Mouse (Mus musculus): ENCODE measurements at regions not wholly inside any gene's neighbourhood (a gene's known extent, or its start where the extent isn't known, plus 50 kb on each side); places are given as distances from the start of the nearest gene placed in this dataset.

DNA sequence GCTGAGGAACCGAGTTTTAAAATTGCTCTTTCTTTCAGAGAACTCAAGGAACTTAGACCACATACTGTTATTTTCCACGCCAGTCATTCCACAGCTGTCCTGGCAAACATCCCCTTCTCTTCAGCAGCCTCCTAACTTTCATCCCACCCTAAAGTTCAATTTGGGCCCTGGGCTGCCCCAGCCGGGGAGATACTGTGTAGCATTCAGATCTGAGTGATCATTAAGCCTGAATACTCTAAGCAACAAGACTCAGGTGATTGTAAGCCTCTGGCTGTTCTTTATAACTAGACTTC lies 227.8 kb downstream of the Slc30a10 start:
- DNase-seq (ENCODE audit: low spot score in 2 of 2): no peak
- no peak for TF ChIP-seq CTCF (conservative IDR thresholded peaks at IDR 0.05)
- H3K4me3 ChIP-seq: no peak overlapping the region
- H3K27ac ChIP-seq: no peak overlapping the region

DNA sequence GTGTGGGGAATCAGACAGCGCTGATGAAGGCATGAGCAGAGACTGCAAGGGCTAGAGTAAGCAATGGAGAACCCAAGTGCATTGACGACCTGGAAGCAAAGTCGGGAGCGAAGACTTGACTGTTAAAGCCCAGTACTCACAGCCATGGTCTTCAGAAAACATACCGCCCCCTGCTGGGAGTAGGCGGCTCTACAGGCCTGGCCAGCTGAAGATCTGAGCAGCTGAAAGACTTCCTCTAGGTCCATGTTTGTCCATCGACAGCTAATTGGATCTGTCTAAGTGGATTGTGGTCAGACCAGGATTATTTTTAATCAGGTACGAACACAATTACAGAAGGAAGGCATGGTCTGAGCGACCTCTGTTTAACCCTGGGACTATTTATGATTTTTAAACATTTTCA lies 230.0 kb downstream of the Slc30a10 start:
- H3K4me3 ChIP-seq: no peak overlapping the region
- peak in 1 of 2 experiments; percentile 44 for DNase-seq (ENCODE audit: low spot score in 2 of 2)

DNA sequence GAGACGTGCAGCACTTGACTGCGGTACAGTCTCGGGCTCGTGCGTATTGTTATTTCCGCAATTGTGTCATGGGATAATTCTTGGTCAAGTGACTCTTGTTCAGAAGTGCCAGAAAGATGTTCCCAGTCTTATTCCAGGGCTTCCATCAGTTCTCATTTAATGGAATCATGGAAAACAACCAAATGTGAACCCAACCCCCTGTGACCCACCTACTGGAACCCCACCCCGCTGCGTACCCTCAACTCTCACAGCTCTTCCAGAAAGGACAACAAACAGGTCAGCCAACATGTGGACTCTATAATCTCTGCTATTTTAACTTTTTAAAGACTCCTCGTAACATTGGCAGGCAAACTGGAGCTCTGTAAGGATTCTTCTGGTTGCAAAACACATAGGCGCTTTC lies 233.9 kb downstream of the Slc30a10 start:
- no peak for DNase-seq (ENCODE audit: low spot score in 2 of 2)
- no peak for TF ChIP-seq CTCF (conservative IDR thresholded peaks at IDR 0.05)
- Histone ChIP-seq H3K4me3 (no peak overlapping the region), H3K27ac (no peak overlapping the region)

More for the DNA sequence above, 230.0 kb downstream of the Slc30a10 start:
- H3K27ac ChIP-seq: no peak overlapping the region
- TF ChIP-seq CTCF (conservative IDR thresholded peaks at IDR 0.05): peak; percentile 78

GRCm38 (mm10) chr1:185695394-185695793 lies 240.7 kb downstream of the Slc30a10 start:
- no peak for DNase-seq (ENCODE audit: low spot score in 2 of 2)
- Histone ChIP-seq H3K4me3 (no peak overlapping the region), H3K27ac (no peak overlapping the region)
- TF ChIP-seq CTCF (conservative IDR thresholded peaks at IDR 0.05): no peak

DNA sequence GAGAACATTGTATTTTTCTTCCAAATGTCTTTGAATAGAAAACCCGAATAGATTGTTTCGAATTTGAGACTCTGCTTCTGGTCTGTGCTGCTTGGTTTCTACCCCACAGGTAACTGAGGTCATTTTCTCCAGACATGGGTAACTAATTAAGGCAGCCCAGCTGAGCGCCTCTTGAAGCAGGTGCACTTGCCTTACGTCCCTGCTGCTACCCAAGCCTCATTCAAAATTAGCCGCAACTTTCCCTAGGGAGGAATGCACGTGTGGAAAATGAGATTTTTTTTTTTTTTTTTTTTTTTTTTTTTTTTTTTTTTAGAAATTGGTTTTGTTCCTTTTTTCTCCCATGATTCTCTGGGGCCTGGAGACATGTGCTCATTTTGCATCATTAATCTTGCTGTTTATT lies 245.1 kb downstream of the Slc30a10 start:
- H3K4me3 ChIP-seq: no peak overlapping the region
- no peak overlapping the region for H3K27ac ChIP-seq
- no peak for TF ChIP-seq CTCF (conservative IDR thresholded peaks at IDR 0.05)
- DNase-seq (ENCODE audit: low spot score in 2 of 2): no peak

DNA sequence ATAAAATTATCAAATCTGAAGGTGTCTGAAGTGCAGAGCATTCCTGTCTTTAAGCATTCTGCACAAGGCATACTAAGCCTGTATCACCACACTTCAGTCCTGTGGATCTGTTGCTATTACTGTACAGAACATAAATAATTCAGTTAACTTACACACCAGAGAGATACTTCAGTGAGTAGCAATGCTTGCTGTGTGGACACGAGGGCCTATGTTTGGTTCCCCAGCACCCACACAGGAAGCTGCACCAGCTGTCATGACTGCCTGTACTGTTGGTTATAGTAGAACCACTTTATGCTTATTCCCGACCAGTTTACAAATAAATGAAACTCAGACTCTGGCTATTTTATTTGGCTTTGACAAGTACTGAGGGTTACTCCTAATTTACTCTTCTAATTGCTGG lies 271.7 kb downstream of the Slc30a10 start:
- no peak for DNase-seq (ENCODE audit: low spot score in 2 of 2)
- Histone ChIP-seq H3K27ac (no peak overlapping the region), H3K4me3 (no peak overlapping the region)
- no peak for TF ChIP-seq CTCF (conservative IDR thresholded peaks at IDR 0.05)

- no peak overlapping the region for H3K4me3 ChIP-seq
- no peak overlapping the region for H3K27ac ChIP-seq
- no peak for TF ChIP-seq CTCF (conservative IDR thresholded peaks at IDR 0.05)
- no peak for DNase-seq (ENCODE audit: low spot score in 2 of 2)
Measured at GRCm38 (mm10) chr1:185726811-185727210, 272.2 kb downstream of the Slc30a10 start.

- H3K4me3 ChIP-seq: no peak overlapping the region
- TF ChIP-seq CTCF (conservative IDR thresholded peaks at IDR 0.05): no peak
- DNase-seq (ENCODE audit: low spot score in 2 of 2): no peak
- no peak overlapping the region for H3K27ac ChIP-seq
Measured at GRCm38 (mm10) chr1:185727749-185728148, 273.1 kb downstream of the Slc30a10 start.

DNA sequence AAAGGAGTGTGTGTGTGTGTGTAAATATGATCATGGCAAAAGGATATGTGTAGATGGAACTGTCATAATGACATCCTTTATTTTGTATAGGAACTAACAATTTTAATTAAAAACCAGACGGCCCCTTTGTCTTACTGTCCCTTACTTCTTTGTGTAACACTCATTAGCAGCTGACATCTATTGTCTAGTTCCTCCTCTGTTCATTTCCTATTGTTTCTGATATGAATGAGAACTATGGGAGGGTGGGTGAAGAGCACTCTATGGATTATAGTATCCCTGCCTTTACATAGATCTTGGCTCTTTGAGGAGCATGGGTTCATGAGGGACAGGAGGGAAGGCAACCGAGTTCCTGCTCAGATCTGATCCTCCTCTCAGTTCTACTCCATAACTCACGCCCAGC lies 273.8 kb downstream of the Slc30a10 start:
- H3K27ac ChIP-seq: no peak overlapping the region
- no peak for TF ChIP-seq CTCF (conservative IDR thresholded peaks at IDR 0.05)
- no peak for DNase-seq (ENCODE audit: low spot score in 2 of 2)
- no peak overlapping the region for H3K4me3 ChIP-seq

- peak in 1 of 2 experiments; percentile 15 for DNase-seq (ENCODE audit: low spot score in 2 of 2)
- no peak for TF ChIP-seq CTCF (conservative IDR thresholded peaks at IDR 0.05)
- no peak overlapping the region for H3K4me3 ChIP-seq
- no peak overlapping the region for H3K27ac ChIP-seq
Measured at GRCm38 (mm10) chr1:185731062-185731461, 276.4 kb downstream of the Slc30a10 start.

DNA sequence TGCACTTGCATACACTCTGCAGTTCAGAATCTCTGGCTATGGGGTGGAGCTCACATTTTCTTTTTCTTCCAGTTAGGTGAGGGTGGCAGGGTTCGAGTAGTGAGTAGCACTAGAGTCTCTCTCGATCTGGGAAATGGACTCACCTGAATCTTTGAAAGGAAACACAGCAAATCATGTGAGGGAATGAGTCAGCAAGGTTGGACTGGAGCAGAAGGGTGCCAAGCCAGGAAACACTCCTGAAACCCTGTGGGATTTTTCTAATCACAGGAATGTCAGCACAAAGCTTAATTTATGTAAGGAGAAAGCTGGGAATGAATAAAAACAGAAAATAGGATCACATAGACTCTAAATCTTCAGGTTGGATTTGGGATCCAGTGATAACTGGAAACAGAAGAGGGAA lies 282.1 kb downstream of the Slc30a10 start:
- H3K4me3 ChIP-seq: no peak overlapping the region
- TF ChIP-seq CTCF (conservative IDR thresholded peaks at IDR 0.05): no peak
- no peak for DNase-seq (ENCODE audit: low spot score in 2 of 2)
- H3K27ac ChIP-seq: no peak overlapping the region

- no peak overlapping the region for H3K27ac ChIP-seq
- H3K4me3 ChIP-seq: no peak overlapping the region
- no peak for DNase-seq (ENCODE audit: low spot score in 2 of 2)
- no peak for TF ChIP-seq CTCF (conservative IDR thresholded peaks at IDR 0.05)
Measured at GRCm38 (mm10) chr1:185741034-185741890, 286.6 kb downstream of the Slc30a10 start.

DNA sequence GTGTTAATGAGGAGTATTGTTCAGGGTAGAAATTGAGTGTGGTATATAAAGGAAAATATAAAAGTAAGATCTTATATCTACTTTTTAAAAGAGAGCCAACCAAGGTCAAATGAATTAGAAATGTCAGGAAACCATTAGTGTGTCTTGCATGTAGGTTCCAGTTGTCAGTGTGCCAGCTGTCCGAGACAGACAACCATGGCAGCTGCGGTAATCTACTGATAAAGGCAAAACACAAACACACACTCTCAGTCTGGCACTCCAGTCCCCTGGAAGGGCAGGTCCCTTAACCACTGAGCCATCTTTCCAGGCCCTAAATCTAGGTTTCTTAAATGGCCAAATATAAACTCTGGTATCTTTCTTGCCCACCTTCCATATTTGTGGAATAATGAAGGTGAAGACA lies 294.6 kb downstream of the Slc30a10 start:
- Histone ChIP-seq H3K27ac (no peak overlapping the region), H3K4me3 (no peak overlapping the region)
- DNase-seq (ENCODE audit: low spot score in 2 of 2): no peak
- no peak for TF ChIP-seq CTCF (conservative IDR thresholded peaks at IDR 0.05)

DNA sequence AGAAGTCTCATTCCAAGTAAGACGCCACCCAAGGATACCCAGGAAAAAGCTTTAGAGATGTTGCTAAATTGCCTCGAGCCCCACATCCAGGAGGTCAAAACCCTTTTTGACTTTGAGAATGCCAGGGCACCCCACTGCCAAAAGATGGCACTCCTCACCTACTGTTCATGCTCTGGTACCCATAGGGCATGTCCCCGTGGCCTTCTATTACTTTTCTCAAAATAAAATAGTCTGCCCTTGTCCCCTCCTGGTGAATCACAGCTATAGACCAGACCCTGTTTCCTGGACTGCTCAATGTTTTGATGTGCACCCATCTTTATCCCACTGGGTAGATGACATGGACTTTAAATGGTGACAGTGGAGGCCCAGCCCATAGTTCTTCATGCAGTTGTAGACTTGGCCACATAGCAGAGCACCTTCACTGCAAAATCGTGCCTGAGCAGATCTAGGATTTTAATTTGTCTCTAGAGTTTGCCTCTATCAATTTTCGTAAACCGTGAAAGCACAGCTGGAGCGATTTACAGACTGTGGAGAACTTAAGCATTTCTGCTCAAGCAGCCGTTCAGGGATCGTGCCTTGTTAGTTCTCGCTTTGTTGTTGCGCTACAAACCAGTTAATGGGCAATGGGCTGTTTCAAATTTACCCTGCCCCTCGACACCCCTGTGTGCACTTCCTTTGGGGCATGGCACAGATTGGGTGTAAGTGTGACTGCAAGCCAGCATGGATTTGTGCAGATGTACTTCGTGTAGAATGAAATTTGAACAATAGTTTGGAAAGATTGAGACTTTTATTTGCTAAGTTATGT lies 300.0 kb downstream of the Slc30a10 start:
- Histone ChIP-seq H3K27ac (no peak overlapping the region), H3K4me3 (no peak overlapping the region)
- TF ChIP-seq CTCF (conservative IDR thresholded peaks at IDR 0.05): peak; percentile 70
- DNase-seq (ENCODE audit: low spot score in 2 of 2): no peak
